Mouse (Mus musculus): ENCODE measurements at regions not wholly inside any gene's neighbourhood (a gene's known extent, or its start where the extent isn't known, plus 50 kb on each side); places are given as distances from the start of the nearest gene placed in this dataset.

DNA sequence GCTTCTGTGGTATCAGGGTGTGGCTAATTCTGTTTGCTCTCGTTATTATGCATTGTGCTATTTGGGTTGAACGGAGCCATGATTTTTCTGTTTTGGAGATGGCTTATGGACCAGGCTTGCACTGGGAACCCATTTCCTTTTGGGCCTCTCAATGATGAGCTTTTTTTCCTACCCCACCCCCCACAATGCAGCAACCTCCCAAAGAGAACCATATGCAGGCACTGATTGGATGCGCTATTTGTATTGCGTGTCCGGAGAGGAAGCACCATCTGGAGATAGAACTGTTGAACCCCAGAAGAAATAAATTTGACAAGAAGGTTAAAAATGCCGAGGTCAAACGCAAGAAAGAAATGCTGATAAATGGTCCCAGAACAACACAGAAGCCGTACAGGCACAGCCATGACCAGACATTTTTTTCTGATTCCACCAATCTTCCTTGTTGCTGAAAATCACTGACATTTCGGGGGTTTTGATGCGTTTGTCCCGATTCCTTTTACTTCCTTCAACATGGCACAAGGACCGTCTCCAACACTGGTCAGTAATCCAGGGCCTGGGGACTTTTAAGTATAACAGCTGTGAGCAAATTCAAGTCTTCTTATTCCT, 85.3 kb upstream of the Cpsf6 start:
- in situ Hi-C loops (cut with MboI, MseI): no loop called here

DNA sequence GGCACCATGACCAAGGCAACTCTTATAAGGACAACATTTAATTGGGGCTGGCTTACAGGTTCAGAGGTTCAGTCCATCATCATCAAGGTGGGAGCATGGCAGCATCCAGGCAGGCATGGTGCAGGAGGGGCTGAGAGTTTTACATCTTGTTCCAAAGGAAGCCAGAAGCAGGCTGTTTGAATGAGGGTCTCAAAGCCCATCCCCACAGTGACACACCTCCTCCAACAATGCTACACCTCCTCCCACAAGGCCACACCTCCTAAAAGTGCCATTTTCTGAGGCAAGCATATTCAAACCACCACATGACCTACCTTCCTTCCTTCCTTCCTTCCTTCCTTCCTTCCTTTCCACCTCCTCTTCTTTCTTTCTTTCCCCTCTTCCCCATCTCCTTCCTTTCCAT, 84.5 kb upstream of the Cpsf6 start:
- in situ Hi-C loops (cut with MboI, MseI): loop anchor here in 1 of 2 experiments (5.0 kb wide), 1 partner anchor 88 kb away; no protein-coding TSS in a partner anchor

DNA sequence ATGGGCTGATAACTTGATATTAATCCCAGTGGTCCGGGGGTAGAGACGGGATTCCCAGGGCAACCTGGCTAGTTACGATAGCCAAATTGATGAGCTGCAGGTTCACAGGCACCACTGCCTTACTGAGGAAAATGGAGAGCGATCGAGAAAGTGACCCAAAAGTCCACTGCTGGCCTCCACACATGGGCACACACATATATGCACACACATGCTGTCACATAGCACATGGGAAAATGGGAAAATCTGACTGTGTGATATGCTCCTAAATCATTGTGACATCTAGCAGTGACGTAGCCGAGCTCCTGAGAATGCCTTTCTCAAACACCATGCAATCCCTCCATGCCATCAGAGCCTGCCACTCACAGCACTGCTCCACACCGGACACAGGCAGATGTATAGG, 83.8 kb upstream of the Cpsf6 start:
- in situ Hi-C loops (cut with MboI, MseI): loop anchor here in 1 of 2 experiments (5.0 kb wide), 1 partner anchor 89 kb away; no protein-coding TSS in a partner anchor

DNA sequence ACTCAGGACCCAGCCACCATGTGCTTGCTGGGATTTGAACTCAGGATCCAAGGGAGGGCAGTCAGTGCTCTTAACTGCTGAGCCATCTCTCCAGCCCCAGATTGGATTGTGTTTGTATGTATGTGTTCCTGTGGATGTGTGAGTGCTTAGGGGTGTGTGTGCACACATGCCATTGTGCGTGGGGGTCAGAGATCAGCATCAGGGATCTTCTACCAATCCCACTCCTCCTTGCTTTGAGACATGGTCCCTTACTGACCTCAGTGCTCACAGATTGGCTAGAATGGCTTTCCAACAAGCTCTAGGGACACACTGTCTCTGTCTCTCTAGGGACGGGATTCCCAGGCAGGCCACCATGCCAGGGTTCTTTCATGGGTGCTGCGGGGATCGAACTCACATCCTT, 83.1 kb upstream of the Cpsf6 start:
- in situ Hi-C loops (cut with MboI, MseI): loop anchor here in 1 of 2 experiments (5.0 kb wide), 1 partner anchor 89 kb away; no protein-coding TSS in a partner anchor

DNA sequence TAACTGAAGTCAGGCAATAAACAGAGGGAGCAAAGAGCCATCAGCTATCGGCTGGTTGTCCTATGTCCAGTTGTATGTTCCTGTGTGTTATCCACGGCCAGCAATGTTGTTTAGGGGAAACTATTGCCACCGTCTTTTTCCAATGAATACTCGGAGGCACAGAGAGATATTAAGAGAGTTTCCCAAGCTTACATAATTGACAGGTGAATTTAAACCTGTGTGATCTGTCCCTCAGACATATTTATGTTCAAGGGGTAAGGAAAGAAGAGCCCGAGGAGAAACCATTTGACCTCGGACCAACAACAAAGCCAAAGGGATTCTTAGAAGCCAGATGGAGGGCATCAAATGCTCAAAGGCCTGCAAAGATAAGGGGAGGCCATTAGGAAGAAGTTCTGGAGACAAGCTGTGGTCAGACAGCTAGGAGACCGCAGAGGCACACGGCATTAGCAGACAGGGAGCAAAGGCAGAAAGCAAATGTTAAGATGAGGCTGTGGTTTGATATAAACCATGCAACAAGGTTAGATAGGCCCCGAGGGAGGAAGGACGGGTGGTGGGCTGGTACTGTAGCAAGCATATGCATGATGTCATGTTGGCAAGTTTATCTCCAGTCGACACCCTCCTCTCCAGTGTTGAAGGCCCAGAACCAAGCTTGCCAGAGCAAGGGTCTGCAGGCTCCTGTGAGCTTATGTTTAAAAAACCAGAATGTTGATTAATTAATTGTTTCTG, 82.1 kb upstream of the Cpsf6 start:
- in situ Hi-C loops (cut with MboI, MseI): loop anchor here in 1 of 2 experiments (5.0 kb wide), 1 partner anchor 90 kb away; no protein-coding TSS in a partner anchor

DNA sequence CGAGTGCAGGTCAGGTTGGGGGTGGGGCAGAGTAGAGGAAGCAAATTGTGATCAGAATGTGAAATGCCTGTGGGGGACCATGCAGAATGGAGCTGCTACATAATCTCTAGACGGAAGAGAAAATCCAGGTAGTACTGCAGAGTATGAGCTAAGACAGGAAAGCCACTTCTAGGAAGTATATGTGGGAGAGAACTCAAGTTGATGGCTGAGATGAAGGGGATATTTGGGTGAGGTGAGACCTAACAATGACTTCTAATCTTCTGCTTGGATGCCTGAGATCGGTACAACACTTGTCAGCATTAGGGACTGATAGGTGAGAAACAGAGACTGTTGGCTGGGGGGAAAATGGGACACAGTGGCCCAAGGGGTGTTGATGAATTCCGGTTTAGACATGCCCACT, 81.4 kb upstream of the Cpsf6 start:
- in situ Hi-C loops (cut with MboI, MseI): loop anchor here in 1 of 2 experiments (5.0 kb wide), 1 partner anchor 91 kb away; no protein-coding TSS in a partner anchor

DNA sequence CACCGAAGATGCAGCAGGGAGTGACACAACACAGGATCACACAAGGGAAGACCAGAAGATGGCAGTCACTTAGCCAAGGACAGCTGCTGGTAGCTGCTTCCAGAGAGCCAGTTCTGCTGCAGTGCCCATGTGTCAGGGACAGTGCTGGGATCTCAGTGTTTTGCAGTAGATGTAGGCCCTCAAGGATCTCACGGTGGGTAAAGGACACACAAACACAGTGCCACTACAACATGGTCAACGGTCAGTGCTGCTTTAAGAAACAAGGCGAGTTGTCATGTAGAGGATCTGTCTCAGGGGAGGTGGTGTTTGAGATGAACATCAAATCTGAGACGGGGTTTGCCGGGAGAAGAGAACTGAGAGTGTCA, 80.5 kb upstream of the Cpsf6 start:
- in situ Hi-C loops (cut with MboI, MseI): loop anchor here in 1 of 2 experiments (5.0 kb wide), 1 partner anchor 92 kb away; no protein-coding TSS in a partner anchor

DNA sequence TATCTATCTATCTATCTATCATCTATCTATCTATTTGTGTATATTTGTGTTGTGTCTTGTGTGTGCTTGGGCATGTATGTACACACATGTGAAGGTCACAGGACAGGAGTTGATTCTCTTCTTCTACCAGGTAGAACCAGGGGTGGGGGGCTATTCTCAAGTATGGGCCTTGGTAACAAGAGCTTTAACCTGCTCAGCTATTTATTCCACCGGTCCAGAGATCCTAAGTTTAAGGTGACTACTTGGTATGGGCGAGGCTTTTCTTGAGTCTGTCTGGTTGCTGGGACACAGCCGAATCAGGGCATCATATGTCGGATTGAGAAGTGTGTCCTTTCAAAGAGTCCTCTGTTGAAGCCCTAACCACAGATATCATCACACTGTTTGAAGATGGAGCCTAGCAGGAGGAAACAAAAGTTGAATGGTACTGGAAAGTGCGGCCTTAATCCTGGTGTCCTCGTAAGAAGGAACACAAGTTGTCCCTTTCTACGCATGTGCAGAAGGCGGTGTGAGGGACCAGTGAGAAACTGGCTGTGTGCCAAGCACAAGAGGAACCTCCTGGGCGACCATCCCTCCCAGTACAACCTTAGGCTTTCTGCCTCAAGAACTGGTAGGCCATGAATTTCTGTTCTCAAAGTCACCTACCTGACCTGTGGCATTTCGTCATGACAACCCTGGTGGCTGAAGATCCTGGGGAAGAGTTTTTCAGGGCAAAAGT, 80.0 kb upstream of the Cpsf6 start:
- in situ Hi-C loops (cut with MboI, MseI): loop anchor here (5.0 to 10.0 kb wide), 3 partner anchors 45 to 222 kb away; no protein-coding TSS in a partner anchor

DNA sequence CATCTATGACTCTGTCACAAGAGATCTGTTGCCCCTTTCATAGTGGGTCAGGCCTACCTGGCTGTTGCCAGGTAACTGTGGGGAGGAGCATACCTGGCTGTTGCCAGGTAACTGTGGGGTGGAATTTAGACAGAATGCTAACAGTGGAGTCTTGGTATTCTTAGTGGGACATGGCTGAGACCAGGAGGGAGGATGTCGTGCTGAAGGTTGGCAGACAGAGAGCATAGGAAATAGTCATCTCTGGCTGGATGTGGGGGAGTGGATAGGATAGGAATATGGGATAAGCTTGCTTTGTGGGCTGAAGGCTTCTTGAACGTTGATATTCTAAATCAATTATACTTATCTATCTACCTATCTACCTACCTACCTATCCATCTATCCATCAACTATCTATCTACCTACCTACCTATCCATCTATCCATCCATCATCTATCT, 79.2 kb upstream of the Cpsf6 start:
- in situ Hi-C loops (cut with MboI, MseI): loop anchor here (5.0 to 10.0 kb wide), 2 partner anchors 46 to 223 kb away; no protein-coding TSS in a partner anchor

DNA sequence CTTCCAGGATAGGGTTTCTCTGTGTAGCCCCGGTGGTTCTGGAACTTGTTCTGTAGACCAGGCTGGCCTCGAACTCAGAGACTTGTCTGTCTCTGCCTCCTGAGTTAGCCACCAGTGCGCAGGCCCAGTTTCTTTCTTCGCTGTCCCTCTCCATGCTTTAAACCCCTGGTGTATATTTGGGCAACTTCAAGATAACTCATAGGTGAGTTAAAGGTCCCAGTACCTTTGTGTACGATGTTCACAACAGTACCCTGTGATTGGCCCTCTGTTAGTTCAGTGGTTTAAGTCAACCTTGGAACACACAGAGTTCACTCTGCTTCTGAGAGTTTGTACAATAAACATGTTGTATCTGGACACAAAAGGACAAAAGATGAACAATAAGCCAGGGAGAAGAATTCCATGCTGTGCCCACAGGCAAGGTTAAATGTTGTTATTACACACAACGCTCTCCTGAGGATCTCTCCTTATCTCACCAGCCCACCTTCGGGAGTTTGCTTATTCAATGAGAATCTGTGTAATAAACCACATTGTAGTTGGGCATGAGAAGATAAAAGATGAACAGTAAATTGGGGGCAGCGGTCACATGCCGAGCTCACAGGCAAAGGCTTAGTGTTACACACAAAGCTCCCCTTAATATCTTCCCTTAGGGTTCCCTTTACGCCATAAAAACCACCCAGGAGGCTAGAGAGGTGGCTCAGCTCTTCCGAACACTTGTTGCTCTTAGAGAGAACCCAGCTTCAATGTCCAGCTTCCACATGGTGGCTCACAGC, 78.6 kb upstream of the Cpsf6 start:
- in situ Hi-C loops (cut with MboI, MseI): loop anchor here (5.0 to 10.0 kb wide), 2 partner anchors 46 to 224 kb away; no protein-coding TSS in a partner anchor

DNA sequence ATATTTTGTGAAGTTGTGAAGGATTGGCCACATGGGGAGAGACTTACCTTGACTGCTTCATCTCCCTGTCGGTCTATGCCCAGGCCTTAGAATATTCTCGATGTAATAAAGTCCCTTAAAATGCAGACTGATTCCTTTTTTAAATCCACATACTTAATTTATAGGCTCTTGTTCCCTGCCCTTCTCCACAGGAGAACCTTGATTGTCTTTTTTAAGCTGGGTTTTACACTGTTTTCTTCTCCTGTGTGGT, 77.8 kb upstream of the Cpsf6 start:
- in situ Hi-C loops (cut with MboI, MseI): loop anchor here (5.0 to 10.0 kb wide), 2 partner anchors 47 to 225 kb away; no protein-coding TSS in a partner anchor

DNA sequence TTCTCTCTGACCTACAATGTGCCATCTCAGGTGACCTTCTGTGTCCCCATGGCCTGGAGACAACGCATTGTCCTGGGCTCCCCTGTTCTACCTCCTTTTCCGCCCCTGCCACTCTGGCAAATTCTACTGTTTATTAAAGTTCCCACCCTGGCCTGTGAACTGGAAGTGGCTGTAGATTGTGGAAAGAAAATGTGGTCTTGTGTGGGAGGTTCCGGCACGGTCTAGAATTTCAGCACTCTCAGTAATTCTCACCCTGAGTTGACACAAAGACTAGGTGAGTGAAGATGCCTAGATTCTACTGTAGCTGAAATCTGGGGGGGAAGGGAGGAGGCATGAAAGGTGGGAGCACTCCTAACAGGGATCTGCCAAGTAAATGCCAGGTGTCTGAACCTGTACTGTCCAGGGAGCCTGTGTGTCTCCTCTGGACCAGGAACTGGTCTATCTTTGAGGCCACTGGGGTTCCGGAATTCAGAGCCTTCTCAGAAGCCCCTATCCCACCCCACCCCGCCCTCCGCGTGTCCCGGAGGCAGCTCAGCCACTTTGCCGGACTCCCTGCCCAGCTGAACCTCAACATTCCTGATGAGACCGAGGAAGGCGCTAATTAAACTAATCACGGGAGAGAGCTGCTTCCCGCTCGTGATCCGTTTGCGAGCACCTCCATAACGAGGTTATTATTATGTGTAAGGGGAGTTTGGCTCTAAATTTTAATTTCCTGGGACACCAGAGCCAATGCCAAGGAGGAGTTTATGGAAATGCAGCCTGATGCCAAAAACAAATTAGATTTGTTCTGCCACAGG, 77.3 kb upstream of the Cpsf6 start:
- in situ Hi-C loops (cut with MboI, MseI): loop anchor here (5.0 to 10.0 kb wide), 2 partner anchors 48 to 225 kb away; no protein-coding TSS in a partner anchor

DNA sequence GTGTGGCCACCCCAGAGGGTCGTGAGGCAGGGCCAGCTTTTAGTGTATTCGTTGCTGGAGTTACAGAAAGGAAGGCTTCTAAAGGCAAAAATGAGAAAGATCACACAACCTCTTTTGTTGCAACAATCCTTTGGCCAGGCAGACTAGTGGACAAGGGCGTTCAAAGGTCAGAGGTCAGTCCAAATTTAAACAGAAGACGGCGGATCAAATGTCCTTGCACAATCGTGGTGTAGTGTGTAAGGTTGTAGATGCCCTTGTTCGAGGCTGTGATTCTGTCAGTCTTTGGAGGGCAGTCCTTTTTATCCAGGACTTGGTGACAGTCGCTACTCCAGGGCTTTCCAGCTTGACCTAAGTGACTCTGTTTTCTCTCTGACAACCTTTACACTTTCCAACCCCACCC, 76.6 kb upstream of the Cpsf6 start:
- in situ Hi-C loops (cut with MboI, MseI): loop anchor here (5.0 to 10.0 kb wide), 2 partner anchors 48 to 226 kb away; no protein-coding TSS in a partner anchor

DNA sequence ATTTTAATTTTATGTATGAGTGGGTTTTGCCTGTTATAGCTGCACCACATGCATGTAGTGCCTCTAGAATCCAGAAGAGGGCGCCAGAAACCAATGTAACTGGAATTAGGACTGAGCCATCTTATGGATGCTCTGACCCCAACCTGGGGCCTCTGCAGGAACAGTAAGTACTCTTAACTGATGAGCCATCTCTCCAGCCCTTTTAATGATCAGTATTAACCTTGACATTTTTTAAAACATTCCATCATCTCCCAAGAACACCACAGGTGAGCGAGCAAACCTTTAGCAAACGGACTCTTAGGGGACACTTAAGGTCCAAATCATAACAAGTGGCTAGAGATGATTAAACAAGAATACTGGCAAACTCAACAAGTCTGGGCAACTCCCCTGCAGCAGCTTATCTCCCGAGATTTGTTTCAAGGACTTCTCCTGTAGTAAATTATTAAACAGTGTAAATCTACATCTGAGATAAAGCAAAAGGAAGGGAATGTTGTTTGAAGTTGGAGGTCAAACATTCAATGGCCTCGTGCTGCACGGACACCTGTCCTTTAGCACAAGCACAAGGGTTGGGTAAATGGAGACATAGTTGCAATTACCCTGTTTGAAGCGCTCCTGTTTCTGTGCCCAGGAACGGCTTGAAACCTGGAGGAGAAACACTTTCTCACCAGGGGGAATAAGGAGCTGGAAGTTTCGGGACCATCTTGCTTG, 75.9 kb upstream of the Cpsf6 start:
- in situ Hi-C loops (cut with MboI, MseI): loop anchor here (5.0 to 10.0 kb wide), 2 partner anchors 49 to 227 kb away; no protein-coding TSS in a partner anchor

DNA sequence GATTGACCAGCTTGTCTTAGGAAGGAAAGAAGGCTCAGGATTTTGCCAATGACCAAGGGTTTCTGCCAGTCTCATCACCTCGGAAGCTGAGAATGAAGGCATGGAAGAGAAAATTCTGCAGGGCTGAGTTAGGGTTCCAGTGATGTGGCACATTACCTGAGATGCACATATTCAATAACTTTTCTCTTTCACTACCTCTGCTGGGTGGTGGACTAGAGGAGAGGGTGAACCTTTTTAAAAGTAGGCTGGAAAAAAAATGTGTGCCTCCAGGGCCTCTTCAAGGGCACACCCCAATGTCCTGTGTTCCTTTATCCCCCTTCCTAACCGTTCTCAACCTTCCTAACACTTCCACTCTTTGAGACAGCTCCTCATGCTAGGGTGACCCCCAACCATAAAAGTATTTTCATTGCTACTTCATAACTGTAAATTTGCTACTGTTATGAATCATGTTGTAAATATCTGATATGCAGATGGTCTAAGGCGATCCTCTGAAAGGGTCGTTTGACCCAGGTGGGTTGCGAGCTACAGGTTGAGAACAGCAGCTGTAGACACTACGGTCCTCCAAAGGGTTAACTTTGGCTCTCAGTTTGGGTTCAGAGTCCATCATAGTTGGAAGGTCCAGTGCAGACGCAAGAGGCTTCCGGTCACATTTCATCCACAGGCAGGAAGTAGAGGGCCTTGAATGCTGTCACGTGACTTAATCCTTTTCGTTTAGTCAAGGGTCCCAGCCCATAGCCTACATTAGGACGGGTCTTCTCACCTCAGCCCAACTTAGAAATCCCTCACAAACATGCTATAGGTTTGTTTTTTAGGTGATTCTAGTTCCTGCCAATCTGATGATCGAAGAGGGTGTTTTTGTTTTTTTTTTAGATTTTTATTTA, 75.1 kb upstream of the Cpsf6 start:
- in situ Hi-C loops (cut with MboI, MseI): loop anchor here (5.0 to 10.0 kb wide), 2 partner anchors 50 to 227 kb away; no protein-coding TSS in a partner anchor

DNA sequence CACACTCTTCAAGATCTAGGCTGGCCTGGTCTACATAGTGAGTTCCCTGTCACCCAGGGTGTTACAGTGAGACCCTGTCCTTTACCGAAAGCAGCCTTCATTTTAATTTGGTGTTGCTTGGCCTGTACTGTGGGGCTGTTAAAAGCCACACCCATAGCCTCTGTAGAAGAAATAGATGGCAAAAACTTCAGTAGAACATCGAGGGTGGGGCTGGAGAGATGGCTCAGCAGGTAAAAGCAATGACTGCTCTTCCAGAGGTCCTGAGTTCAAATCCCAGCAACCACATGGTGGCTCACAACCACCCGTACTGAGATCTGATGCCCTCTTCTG, 74.3 kb upstream of the Cpsf6 start:
- in situ Hi-C loops (cut with MboI, MseI): loop anchor here in 1 of 2 experiments (5.0 to 10.0 kb wide), 2 partner anchors 51 to 228 kb away; no protein-coding TSS in a partner anchor

DNA sequence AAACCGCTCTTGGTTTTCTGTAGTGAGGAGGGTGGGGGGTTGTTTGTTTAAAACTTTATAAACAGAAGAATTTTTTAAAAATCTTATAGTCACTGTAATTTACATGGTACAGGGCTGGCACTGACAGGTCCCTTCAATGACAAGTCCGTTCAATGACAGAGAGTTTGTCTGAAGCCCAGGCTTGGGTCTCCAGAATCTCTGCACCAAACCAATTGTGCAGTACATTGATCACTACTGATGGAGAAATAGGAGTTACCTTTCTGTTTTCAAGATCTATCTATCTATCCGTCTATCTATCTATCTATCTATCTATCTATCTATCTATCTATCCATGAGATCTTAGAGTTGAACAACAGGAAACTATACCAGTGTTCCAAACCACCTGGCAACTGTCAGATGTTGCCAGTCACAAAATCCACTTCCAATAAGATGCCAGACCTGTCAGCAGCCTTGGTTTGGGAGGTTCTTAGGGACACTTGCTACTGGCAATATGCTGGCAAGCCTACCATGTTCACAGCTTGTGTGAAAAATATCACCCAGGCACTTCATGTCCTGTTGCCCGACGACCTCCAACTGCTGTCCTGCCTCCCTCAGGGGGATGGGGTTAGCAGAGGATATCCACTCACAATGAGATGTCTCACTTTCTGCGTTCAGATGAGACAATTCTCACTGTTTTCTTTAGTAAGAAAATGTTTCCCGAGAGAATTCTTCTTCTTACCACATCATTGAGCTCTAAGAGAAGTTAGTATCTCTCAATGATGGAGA, 73.8 kb upstream of the Cpsf6 start:
- in situ Hi-C loops (cut with MboI, MseI): loop anchor here in 1 of 2 experiments (5.0 to 10.0 kb wide), 2 partner anchors 51 to 229 kb away; no protein-coding TSS in a partner anchor
